Mouse (Mus musculus) layer of hippocampus, postnatal 14 days (tissue): ENCODE measurements at regions not wholly inside any gene's neighbourhood (a gene's known extent, or its start where the extent isn't known, plus 50 kb on each side); places are given as distances from the start of the nearest gene placed in this dataset.

Experiments used
- DNase-seq, 2 experiments: peaks; one replicate each; pipeline ENCODE4 v3.0.0; 2021 to 2022; ENCODE audit warnings: low spot score in 2 of 2, mixed read lengths in 1 of 2

GRCm38 (mm10) chr10:37615926-37616691, 477.4 kb upstream of the Marcks start:
- no peak for DNase-seq

GRCm38 (mm10) chr10:37613936-37614335, 475.2 kb upstream of the Marcks start:
- DNase-seq = no peak

GRCm38 (mm10) chr10:37603529-37603928, 464.8 kb upstream of the Marcks start:
- DNase-seq = no peak

- DNase-seq = no peak
Observed at GRCm38 (mm10) chr10:37602936-37603335, 464.2 kb upstream of the Marcks start.

- DNase-seq = no peak
Observed at GRCm38 (mm10) chr10:37589889-37590288, 451.2 kb upstream of the Marcks start.

GRCm38 (mm10) chr10:37589009-37589408, 450.3 kb upstream of the Marcks start:
- DNase-seq = no peak

- DNase-seq = no peak
Observed at GRCm38 (mm10) chr10:37571171-37571570, 432.5 kb upstream of the Marcks start.

- DNase-seq = no peak
Observed at GRCm38 (mm10) chr10:37561705-37562104, 423.0 kb upstream of the Marcks start.

- DNase-seq = no peak
Observed at GRCm38 (mm10) chr10:37549446-37549845, 410.7 kb upstream of the Marcks start.

GRCm38 (mm10) chr10:37540703-37541102, 402.0 kb upstream of the Marcks start:
- no peak for DNase-seq

- DNase-seq = no peak
Observed at GRCm38 (mm10) chr10:37505966-37506615, 367.4 kb upstream of the Marcks start.

GRCm38 (mm10) chr10:37504468-37504867, 365.7 kb upstream of the Marcks start:
- no peak for DNase-seq

GRCm38 (mm10) chr10:37502505-37502904, 363.8 kb upstream of the Marcks start:
- no peak for DNase-seq

GRCm38 (mm10) chr10:37501043-37501442, 362.3 kb upstream of the Marcks start:
- no peak for DNase-seq

GRCm38 (mm10) chr10:37495467-37495866, 356.7 kb upstream of the Marcks start:
- DNase-seq = no peak

- no peak for DNase-seq
Observed at GRCm38 (mm10) chr10:37494552-37495166, 355.9 kb upstream of the Marcks start.

- DNase-seq = no peak
Observed at GRCm38 (mm10) chr10:37494098-37494497, 355.4 kb upstream of the Marcks start.

GRCm38 (mm10) chr10:37484311-37485023, 345.7 kb upstream of the Marcks start:
- no peak for DNase-seq

- peak in 1 of 2 experiments; percentile 3 for DNase-seq
Observed at GRCm38 (mm10) chr10:37483521-37483920, 344.8 kb upstream of the Marcks start.

- no peak for DNase-seq
Observed at GRCm38 (mm10) chr10:37481879-37482278, 343.2 kb upstream of the Marcks start.

- no peak for DNase-seq
Observed at GRCm38 (mm10) chr10:37480331-37480730, 341.6 kb upstream of the Marcks start.

- DNase-seq = no peak
Observed at GRCm38 (mm10) chr10:37478108-37478507, 339.4 kb upstream of the Marcks start.
